Mouse (Mus musculus) embryonic fibroblast, embryonic 13.5 days (primary cell): Measurements from ENCODE around the gene Ccdc102a. TPM values are rescaled to one million over a fixed set of nuclear protein-coding genes. Genes with fewer than 3 reads are reported as not detected.

ENCODE experiments used
- H3K27ac ChIP-seq: 2 replicates; pipeline ENCODE4 v1.5.1; 2012; ENCODE audit warnings: low read length, control low read depth, inconsistent platforms; ENCODE audit not compliant: insufficient read depth
- H3K4me1 ChIP-seq: 2 replicates; pipeline ENCODE4 v1.6.1; 2011; ENCODE audit warnings: low read length; ENCODE audit not compliant: control insufficient read depth, insufficient read depth
- H3K4me3 ChIP-seq: 2 replicates; pipeline ENCODE4 v1.5.1; 2011; ENCODE audit warnings: mild to moderate bottlenecking, control low read depth, low read length; ENCODE audit not compliant: insufficient read depth
- CTCF ChIP-seq: IDR thresholded peaks from 2 replicates; pipeline ENCODE4 v1.5.1; 2011; ENCODE audit warnings: mild to moderate bottlenecking, control low read depth, low read length, moderate library complexity, borderline replicate concordance; ENCODE audit not compliant: insufficient read depth
- POLR2A ChIP-seq: IDR thresholded peaks from 2 replicates; pipeline ENCODE4 v1.6.1; 2011; ENCODE audit warnings: low read depth, mild to moderate bottlenecking, control low read depth, low read length, moderate library complexity
- polyA plus RNA-seq: library from polyadenylated mRNA; stranded (reverse); fragments of >200 nt; gene quantifications from 2 replicates; pipeline ENCODE4 v1.2.4, GENCODE M21; 2011; ENCODE audit warnings: low read depth; ENCODE audit not compliant: missing spikeins, insufficient read length

Ccdc102a gene
- polyA plus RNA-seq, 1 experiment, result 39.2 TPM

GRCm38 (mm10) chr8:94907591-94908300, 10.2 kb downstream of the Ccdc102a start:
- no peak overlapping the region for H3K4me3 ChIP-seq
- peaks cover 12% of the 10 kb centered on the region; the same call in 1 of the 2 replicates for H3K4me1 ChIP-seq
- no peak overlapping the region for H3K27ac ChIP-seq
- TF ChIP-seq POLR2A (no peak), CTCF (no peak)

DNA sequence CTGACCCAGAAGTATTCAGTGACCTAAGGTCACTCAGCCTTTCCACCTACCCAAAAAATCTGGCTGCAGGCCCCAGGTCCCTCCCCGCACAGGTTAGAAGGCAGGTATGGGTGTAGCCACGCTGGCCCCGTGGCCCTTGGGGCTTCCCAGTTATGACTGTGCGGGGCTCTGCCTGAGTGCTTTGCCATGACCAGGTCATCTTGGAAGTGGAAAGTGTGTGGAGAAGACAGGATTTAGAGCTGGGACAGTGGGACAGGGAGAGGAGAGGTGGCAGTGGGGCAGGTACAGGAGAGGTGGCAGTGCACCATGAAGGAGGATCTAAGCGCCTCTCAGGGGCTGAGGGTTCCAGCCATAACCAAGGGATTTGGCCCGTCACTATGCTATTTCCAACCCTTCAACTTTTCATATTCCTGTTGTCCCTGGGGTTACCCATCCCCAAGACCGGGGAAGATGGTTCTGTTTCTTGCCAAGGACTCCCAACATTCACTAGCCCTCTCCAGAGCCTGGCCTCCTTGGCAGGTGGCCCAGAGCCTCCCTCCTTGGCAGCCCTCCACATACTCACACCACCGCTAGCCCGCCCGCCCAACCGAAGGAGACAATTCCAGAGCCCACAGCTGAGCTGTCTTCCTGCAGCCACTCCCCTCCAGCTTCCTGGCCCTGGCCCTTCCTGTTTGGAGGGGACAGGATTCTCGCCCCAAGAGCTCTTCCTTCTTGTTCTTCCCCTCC, 13.3 kb downstream of the Ccdc102a start:
- 0 out of 2 replicates have a peak overlapping the region, but pooled peaks have one; percentile 1 for H3K27ac ChIP-seq
- TF ChIP-seq POLR2A (no peak), CTCF (no peak)
- peaks cover 17% of the 10 kb centered on the region; the same call in 1 of the 2 replicates for H3K4me1 ChIP-seq

GRCm38 (mm10) chr8:94903709-94904108, 14.2 kb downstream of the Ccdc102a start:
- Histone ChIP-seq H3K27ac (0 out of 2 replicates have a peak overlapping the region, but pooled peaks have one; percentile 1), H3K4me1 (peaks cover 17% of the 10 kb centered on the region; the same call in 1 of the 2 replicates), H3K4me3 (no peak overlapping the region)
- no peak for TF ChIP-seq CTCF
- TF ChIP-seq POLR2A, result no peak

More for the DNA sequence above, 13.3 kb downstream of the Ccdc102a start:
- no peak overlapping the region for H3K4me3 ChIP-seq

DNA sequence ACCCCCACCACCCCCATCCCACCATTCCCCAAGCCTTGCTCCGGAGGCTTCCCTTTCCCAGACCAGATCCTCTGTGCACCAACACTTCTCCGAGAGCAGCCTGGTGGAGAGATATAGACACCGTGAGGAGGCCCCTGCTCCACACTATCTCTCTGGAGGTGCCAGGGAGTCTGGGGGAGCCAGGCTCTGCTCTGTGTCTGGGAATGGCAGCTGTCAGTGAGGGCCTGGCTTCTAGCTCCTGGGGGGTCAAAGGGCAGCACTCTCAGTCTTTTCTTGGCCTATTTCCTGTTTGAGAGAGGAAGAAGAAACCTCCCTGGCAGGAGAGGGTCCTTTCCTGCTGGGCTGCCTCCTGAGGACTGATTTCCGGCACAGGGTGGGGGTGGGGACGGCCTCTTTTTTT, 16.9 kb downstream of the Ccdc102a start:
- peaks cover 17% of the 10 kb centered on the region; the same call in 1 of the 2 replicates for H3K4me1 ChIP-seq
- H3K4me3 ChIP-seq, result no peak overlapping the region
- no peak for TF ChIP-seq CTCF
- TF ChIP-seq POLR2A, result no peak
- H3K27ac ChIP-seq, result no peak overlapping the region

DNA sequence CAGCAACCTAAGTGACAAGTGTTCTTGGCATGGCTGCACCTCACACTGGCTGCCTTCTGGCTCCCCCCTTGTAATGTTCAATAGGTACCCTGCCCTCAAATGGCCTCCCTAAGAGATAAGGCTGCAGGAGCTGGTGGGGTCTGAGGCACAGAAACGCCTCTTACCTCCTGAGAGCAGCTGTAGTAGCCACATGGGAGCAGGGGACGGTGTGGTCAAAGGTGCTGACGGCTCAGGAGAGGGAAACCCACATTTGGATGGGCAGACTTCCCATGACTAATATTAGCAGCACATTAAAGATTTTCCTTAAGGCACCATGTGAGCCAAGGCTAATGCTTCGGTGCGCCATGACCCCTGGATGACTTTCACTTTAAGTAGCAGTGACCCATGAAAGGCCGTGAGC, 17.3 kb downstream of the Ccdc102a start:
- H3K4me1 ChIP-seq, result peaks cover 16% of the 10 kb centered on the region; the same call in 1 of the 2 replicates
- H3K27ac ChIP-seq, result no peak overlapping the region
- TF ChIP-seq POLR2A (no peak), CTCF (no peak)
- H3K4me3 ChIP-seq, result no peak overlapping the region

DNA sequence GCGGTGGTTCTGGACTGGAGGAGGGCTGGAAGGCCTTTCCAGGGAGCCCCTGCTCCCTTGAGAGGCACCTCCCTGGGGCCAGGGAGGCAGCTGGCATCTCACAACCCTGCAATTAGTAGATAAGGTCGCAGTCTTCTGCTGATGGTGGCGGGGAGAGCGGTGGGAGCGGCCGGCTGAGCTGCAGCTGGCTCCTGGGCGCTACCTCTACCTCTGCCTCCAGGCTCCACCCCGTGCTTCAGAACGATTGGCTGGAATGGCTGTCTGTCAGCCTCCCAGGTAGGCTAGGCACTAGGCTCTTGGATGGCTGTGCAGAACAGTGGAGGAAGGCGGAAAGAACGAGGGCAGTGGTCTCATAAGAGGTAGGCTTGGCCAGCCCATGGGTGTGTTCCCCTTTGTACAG, 18.6 kb downstream of the Ccdc102a start:
- no peak overlapping the region for H3K27ac ChIP-seq
- peaks cover 7% of the 10 kb centered on the region; the same call in 1 of the 2 replicates for H3K4me1 ChIP-seq
- no peak overlapping the region for H3K4me3 ChIP-seq
- TF ChIP-seq POLR2A, result no peak
- no peak for TF ChIP-seq CTCF

DNA sequence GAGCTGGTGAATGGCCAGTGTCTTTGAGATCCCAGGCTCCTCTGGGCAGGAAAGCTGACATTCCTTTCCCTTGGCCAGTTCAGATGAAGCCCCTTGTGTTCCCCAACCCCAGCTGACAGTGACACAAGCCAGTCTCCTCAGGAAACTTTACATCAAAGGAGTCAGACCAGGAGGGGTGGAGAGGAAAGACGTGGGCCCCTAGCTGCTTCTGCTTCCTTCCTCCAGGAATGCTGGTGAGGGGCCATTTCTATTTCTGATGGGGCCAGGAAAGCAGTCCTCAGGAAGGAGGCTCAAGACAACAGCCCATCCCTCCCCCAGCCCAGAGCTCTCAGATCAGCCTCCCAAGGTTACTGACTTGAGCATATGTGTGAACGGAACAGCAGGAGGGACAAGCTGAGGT, 25.0 kb downstream of the Ccdc102a start:
- Histone ChIP-seq H3K4me3 (no peak overlapping the region), H3K4me1 (no peaks in the 10 kb centered on the region), H3K27ac (no peak overlapping the region)
- TF ChIP-seq POLR2A (no peak), CTCF (no peak)

GRCm38 (mm10) chr8:94888383-94889036, 29.4 kb downstream of the Ccdc102a start:
- Histone ChIP-seq H3K4me1 (no peaks in the 10 kb centered on the region), H3K4me3 (no peak overlapping the region), H3K27ac (no peak overlapping the region)
- TF ChIP-seq CTCF (no peak), POLR2A (no peak)

DNA sequence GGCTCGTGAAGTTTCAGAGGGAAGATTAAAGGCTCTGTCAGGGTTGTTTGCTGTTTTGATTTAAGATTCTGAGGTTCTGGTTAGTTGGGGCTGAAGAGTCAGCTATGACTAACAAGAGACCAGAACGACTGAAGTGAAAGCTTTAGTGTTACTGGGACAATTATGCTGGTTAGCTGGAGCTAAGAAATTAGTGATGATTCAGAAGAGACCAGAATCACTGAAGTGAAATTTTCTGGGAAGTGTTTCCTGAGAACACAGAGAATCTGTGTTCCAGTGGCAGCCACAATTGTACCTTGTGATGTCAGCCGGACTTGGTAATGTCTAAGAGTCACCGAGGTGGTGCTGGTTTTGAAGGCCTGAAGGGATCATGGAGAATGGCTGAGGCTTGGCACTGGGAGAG, 37.2 kb downstream of the Ccdc102a start:
- H3K27ac ChIP-seq, result no peak overlapping the region
- TF ChIP-seq POLR2A, result no peak
- no peak for TF ChIP-seq CTCF
- H3K4me3 ChIP-seq, result no peak overlapping the region
- no peaks in the 10 kb centered on the region for H3K4me1 ChIP-seq

- Histone ChIP-seq H3K27ac (no peak overlapping the region), H3K4me3 (no peak overlapping the region)
- TF ChIP-seq POLR2A, result no peak
- no peak for TF ChIP-seq CTCF
These were observed 41.1 kb downstream of the Ccdc102a start for GRCm38 (mm10) chr8:94876820-94877219.

More at GRCm38 (mm10) chr8:94876820-94877219, 41.1 kb downstream of the Ccdc102a start:
- H3K4me1 ChIP-seq, result peaks cover 5% of the 10 kb centered on the region; the same call in 1 of the 2 replicates
